Mouse (Mus musculus): ENCODE measurements around the gene Gga3. TPM values are rescaled to one million over a fixed set of nuclear protein-coding genes. Genes with fewer than 3 reads are reported as not detected.

Gga3 gene
- polyA plus RNA-seq, 1 experiment from 2014 or later: 18.6 TPM

DNA sequence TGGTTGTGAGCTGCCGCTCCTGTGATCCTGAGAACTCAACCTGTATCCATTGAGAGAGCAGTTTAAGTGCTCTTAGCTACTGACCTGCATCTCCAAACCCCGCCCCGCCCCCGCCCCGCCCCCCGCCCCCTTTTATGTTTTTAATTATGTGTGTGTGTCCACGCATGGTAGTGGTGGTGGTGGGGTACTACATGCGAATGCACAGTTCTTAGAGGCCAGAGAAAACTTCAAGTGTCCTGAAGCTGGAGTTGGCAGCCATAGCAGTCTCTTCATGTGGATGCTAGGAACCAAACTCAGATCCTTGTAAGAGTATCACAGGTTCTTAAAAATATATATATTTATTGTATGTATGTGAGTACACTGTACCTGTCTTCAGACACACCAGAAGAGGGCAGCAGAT lies 31.6 kb upstream of the Gga3 start:
- Histone ChIP-seq H3K4me3 (ENCODE audit: low read depth, low read length) (no peak overlapping the region), H3K36me3 (ENCODE audit: control insufficient read depth, insufficient read depth, low read length) (no peaks in the 10 kb centered on the region), H3K4me1 (ENCODE audit: control insufficient read depth, insufficient read depth, low read length) (peaks cover 4% of the 10 kb centered on the region; the same call in 1 of the 2 replicates), H3K9ac (replicated peaks; ENCODE audit: low read depth, low read length) (no peak overlapping the region), H3K27me3 (ENCODE audit: control insufficient read depth, insufficient read depth, low read length) (no peaks in the 10 kb centered on the region), H3K4me2 (replicated peaks; ENCODE audit: low read depth, low read length) (no peak overlapping the region), H3K9me3 (ENCODE audit: control insufficient read depth, low read depth, low read length) (no peaks in the 10 kb centered on the region), H3K27ac (ENCODE audit: low read length) (no peak overlapping the region)
- 66% methylated on average over 8 of the region's 8 CpGs for WGBS
- ATAC-seq (ENCODE audit: insufficient number of reproducible peaks, insufficient read depth, low FRiP score, low read depth): no peak

DNA sequence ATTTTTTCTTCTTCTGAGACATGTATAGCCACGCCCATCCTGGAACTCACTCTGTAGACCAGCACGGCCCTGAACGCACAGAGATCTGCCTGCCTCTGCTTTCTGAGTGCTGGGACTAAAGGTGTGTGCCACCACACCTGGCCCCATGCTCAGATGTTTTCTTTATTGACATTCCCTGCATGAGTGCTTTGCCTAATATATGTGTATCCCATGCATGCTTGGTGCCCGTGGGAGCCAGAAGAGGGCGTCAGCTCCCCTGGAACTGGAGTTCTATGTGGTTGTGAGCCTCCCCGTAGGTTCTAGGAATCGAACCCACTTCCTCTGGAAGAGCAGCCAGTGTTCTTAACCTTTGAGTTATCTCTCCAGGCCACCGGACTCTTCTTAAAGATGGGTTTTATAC lies 31.2 kb upstream of the Gga3 start:
- H3K27ac ChIP-seq (ENCODE audit: low read length): no peak overlapping the region
- 88% methylated on average over 8 of the region's 8 CpGs for WGBS
- ATAC-seq (ENCODE audit: insufficient number of reproducible peaks, insufficient read depth, low FRiP score, low read depth): no peak
- no peak overlapping the region for H3K9ac ChIP-seq (replicated peaks; ENCODE audit: low read depth, low read length)
- no peak overlapping the region for H3K4me3 ChIP-seq (ENCODE audit: low read depth, low read length)
- no peak overlapping the region for H3K4me2 ChIP-seq (replicated peaks; ENCODE audit: low read depth, low read length)
- peaks cover 4% of the 10 kb centered on the region; the same call in 1 of the 2 replicates for H3K4me1 ChIP-seq (ENCODE audit: control insufficient read depth, insufficient read depth, low read length)
- no peaks in the 10 kb centered on the region for H3K9me3 ChIP-seq (ENCODE audit: control insufficient read depth, low read depth, low read length)
- H3K27me3 ChIP-seq (ENCODE audit: control insufficient read depth, insufficient read depth, low read length): no peaks in the 10 kb centered on the region
- no peaks in the 10 kb centered on the region for H3K36me3 ChIP-seq (ENCODE audit: control insufficient read depth, insufficient read depth, low read length)

DNA sequence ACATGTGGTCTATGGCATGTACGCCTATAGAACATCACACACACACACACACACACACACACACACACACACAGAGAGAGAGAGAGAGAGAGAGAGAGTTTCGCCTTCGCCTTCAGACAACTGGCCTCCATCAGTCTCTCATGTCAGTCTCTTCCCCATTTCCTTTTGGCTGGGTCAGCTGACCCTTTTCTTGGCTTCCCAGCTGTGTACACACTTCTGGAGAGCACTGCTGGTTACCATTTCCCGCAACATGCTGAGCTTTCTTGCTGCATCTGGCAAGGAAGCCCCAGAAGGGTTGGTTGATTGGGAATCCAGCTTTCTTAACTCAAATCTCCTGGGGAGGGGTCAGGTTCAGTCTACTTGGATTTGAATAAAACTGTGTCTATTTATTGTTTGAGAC lies 30.3 kb upstream of the Gga3 start:
- Histone ChIP-seq H3K4me3 (ENCODE audit: low read depth, low read length) (no peak overlapping the region), H3K9me3 (ENCODE audit: control insufficient read depth, low read depth, low read length) (no peaks in the 10 kb centered on the region), H3K27ac (ENCODE audit: low read length) (no peak overlapping the region), H3K27me3 (ENCODE audit: control insufficient read depth, insufficient read depth, low read length) (no peaks in the 10 kb centered on the region), H3K4me1 (ENCODE audit: control insufficient read depth, insufficient read depth, low read length) (no peaks in the 10 kb centered on the region), H3K9ac (replicated peaks; ENCODE audit: low read depth, low read length) (no peak overlapping the region), H3K4me2 (replicated peaks; ENCODE audit: low read depth, low read length) (no peak overlapping the region), H3K36me3 (ENCODE audit: control insufficient read depth, insufficient read depth, low read length) (no peaks in the 10 kb centered on the region)
- no peak for ATAC-seq (ENCODE audit: insufficient number of reproducible peaks, insufficient read depth, low FRiP score, low read depth)
- 62% methylated on average over 4 of the region's 4 CpGs for WGBS

DNA sequence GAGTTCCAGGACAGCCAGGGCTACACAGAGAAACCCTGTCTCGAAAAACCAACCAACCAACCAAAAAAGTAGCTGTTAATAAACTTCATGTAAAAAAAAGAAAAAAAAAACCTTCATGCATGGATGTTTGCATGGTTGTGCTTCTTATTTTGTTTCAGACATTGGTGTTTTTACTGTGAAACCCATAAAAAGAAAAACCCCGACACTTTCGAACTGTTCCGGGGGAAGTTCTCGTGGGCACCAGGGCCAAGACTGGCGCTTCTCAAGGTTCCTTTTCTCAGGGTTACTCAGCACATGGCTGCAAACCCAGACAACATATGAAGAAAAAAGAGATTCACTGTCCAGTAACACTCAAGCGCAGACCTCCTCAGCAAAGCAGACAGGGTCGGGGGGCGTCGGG lies 29.0 kb upstream of the Gga3 start:
- H3K27me3 ChIP-seq (ENCODE audit: control insufficient read depth, insufficient read depth, low read length): no peaks in the 10 kb centered on the region
- H3K36me3 ChIP-seq (ENCODE audit: control insufficient read depth, insufficient read depth, low read length): no peaks in the 10 kb centered on the region
- no peaks in the 10 kb centered on the region for H3K4me1 ChIP-seq (ENCODE audit: control insufficient read depth, insufficient read depth, low read length)
- no peak overlapping the region for H3K4me3 ChIP-seq (ENCODE audit: low read depth, low read length)
- WGBS: 84% methylated on average over 10 of the region's 10 CpGs
- no peak overlapping the region for H3K27ac ChIP-seq (ENCODE audit: low read length)
- ATAC-seq (ENCODE audit: insufficient number of reproducible peaks, insufficient read depth, low FRiP score, low read depth): no peak
- H3K9me3 ChIP-seq (ENCODE audit: control insufficient read depth, low read depth, low read length): no peaks in the 10 kb centered on the region
- H3K9ac ChIP-seq (replicated peaks; ENCODE audit: low read depth, low read length): no peak overlapping the region
- no peak overlapping the region for H3K4me2 ChIP-seq (replicated peaks; ENCODE audit: low read depth, low read length)

DNA sequence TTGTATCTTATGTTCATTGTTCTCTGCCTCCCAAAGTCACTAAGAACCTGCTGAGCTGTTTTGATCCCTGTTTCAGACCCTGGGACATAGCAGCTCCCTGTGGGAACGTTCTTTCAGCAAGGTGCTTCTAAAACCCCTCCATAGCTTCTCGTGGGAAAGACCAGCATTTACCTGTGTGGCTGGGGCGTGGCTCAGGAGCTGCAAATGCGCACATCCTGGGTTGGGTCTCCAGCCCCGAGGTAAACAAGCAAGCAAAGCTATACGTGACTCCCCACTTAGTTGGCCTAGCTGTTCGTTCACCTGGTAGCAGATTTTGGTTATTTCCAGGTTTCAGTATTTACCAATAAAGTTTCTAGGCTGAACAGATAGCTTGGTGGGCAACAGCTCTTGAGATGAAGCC lies 28.4 kb upstream of the Gga3 start:
- no peak for ATAC-seq (ENCODE audit: insufficient number of reproducible peaks, insufficient read depth, low FRiP score, low read depth)
- H3K36me3 ChIP-seq (ENCODE audit: control insufficient read depth, insufficient read depth, low read length): no peaks in the 10 kb centered on the region
- no peak overlapping the region for H3K27ac ChIP-seq (ENCODE audit: low read length)
- H3K9me3 ChIP-seq (ENCODE audit: control insufficient read depth, low read depth, low read length): no peaks in the 10 kb centered on the region
- no peaks in the 10 kb centered on the region for H3K27me3 ChIP-seq (ENCODE audit: control insufficient read depth, insufficient read depth, low read length)
- WGBS: 68% methylated on average over 7 of the region's 7 CpGs
- no peak overlapping the region for H3K4me2 ChIP-seq (replicated peaks; ENCODE audit: low read depth, low read length)
- peaks cover under 1% of the 10 kb centered on the region; the same call in 1 of the 2 replicates for H3K4me1 ChIP-seq (ENCODE audit: control insufficient read depth, insufficient read depth, low read length)
- no peak overlapping the region for H3K4me3 ChIP-seq (ENCODE audit: low read depth, low read length)
- H3K9ac ChIP-seq (replicated peaks; ENCODE audit: low read depth, low read length): no peak overlapping the region

DNA sequence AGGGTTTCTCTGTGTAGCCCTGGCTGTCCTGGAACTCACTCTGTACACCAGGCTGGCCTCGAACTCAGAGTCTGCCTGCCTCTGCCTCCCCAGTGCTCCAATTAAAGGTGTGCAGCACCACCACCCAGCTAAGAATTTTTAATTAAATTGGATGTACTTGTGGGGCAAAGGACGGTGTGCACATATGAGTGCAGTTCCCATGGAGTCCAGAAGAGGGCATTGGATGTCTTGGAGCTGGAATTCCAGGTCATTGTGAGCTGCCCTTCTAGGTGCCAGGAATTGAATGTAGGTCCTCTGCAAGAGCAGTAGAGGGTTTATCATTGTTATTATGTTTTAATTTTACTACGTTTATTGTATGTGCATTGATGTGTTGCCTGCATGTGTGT lies 27.6 kb upstream of the Gga3 start:
- no peaks in the 10 kb centered on the region for H3K27me3 ChIP-seq (ENCODE audit: control insufficient read depth, insufficient read depth, low read length)
- no peaks in the 10 kb centered on the region for H3K36me3 ChIP-seq (ENCODE audit: control insufficient read depth, insufficient read depth, low read length)
- 23% methylated on average over 3 of the region's 3 CpGs for WGBS
- no peak for ATAC-seq (ENCODE audit: insufficient number of reproducible peaks, insufficient read depth, low FRiP score, low read depth)
- no peak overlapping the region for H3K9ac ChIP-seq (replicated peaks; ENCODE audit: low read depth, low read length)
- H3K4me2 ChIP-seq (replicated peaks; ENCODE audit: low read depth, low read length): no peak overlapping the region
- peaks cover 5% of the 10 kb centered on the region; the same call in 1 of the 2 replicates for H3K4me1 ChIP-seq (ENCODE audit: control insufficient read depth, insufficient read depth, low read length)
- H3K9me3 ChIP-seq (ENCODE audit: control insufficient read depth, low read depth, low read length): no peaks in the 10 kb centered on the region
- H3K4me3 ChIP-seq (ENCODE audit: low read depth, low read length): no peak overlapping the region
- H3K27ac ChIP-seq (ENCODE audit: low read length): 0 out of 2 replicates have a peak overlapping the region, but pooled peaks have one; percentile 21

DNA sequence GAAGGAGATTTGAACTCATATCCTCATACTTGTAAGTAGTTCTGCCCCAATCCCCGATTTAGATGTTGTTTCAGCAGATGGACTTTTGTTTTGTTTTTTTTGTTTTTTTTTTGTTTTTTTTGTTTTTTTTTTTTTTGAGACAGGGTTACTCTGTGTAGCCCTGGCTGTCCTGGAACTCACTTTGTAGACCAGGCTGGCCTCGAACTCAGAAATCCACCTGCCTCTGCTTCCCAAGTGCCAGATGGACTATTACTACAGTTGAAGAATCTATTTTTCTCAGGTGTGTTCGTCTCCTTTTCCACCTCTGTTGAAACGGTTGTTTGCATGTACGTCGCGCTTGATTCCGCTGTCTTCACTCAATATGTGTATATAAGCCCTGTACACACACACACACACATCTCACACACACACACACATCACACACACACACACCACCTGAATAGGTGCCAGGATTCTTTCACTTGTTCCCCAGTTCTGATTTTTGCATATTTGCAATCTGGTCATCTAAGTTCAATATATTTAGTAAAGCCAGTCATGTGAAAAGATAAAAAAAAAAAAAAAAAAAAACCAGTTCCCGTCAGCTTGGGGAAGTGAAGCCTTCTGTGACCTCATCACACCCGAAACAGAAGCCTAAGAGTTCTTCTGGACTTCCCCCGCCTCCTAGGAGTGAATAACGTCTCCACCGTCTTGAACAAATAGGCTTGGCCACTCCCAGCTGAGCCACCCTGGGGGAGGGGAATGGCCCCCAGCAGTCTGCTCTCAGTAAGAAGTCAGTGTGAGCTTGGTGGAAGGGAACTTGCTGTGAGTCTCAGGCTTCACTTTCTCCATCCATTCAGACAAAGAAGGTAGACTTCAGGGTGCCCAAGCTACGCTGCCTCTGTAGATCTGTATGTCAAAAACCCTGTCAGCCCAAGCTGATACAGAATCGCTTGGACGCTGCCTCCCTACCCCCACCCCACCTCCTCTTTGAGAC lies 27.0 kb upstream of the Gga3 start:
- no peak; the same call in 1 of the 2 replicates for ATAC-seq (ENCODE audit: insufficient number of reproducible peaks, insufficient read depth, low FRiP score, low read depth)
- no peak overlapping the region for H3K4me2 ChIP-seq (replicated peaks; ENCODE audit: low read depth, low read length)
- H3K9me3 ChIP-seq (ENCODE audit: control insufficient read depth, low read depth, low read length): no peaks in the 10 kb centered on the region

DNA sequence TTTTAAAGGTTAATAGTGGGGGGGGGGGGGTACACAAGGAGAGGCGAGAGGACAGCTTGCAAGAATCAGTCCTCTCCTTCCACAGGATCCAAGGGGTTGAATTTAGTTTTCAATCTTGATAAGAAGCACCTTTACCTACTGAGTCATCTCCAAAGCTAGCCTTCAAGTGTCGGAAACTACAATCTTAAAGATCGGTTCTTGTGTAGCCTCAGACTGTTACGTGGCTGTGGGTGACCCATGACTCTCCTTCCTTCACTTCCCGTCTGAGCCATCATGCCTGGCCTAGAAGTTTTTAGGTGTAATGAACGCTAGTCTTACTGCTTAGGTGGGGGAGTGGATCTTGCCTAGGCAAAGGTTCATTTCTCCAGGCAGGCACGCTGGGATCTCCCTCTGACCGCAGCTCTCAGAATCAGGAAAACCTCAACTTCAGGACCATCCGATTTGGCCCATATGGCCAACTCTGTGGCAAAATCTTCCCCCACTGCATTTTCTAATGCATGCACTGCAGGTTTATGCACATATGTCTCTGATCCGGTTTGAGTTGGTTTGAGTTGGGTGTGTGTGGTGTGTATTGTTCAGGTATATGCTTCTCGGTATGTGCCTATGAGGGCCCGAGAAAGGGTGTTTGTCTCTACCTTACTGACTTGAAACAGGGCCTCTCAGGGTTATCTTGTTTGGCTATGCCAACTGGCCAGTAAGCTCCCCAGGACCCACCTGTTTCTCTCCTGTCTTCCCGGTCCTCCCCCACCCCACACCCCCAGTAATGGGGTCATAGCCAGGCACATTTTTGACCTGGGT lies 26.1 kb upstream of the Gga3 start:
- Histone ChIP-seq H3K9ac (replicated peaks; ENCODE audit: low read depth, low read length) (no peak overlapping the region), H3K4me3 (ENCODE audit: low read depth, low read length) (no peak overlapping the region), H3K4me1 (ENCODE audit: control insufficient read depth, insufficient read depth, low read length) (peaks cover 5% of the 10 kb centered on the region; the same call in 1 of the 2 replicates), H3K27ac (ENCODE audit: low read length) (no peak overlapping the region), H3K27me3 (ENCODE audit: control insufficient read depth, insufficient read depth, low read length) (no peaks in the 10 kb centered on the region), H3K36me3 (ENCODE audit: control insufficient read depth, insufficient read depth, low read length) (no peaks in the 10 kb centered on the region), H3K4me2 (replicated peaks; ENCODE audit: low read depth, low read length) (no peak overlapping the region), H3K9me3 (ENCODE audit: control insufficient read depth, low read depth, low read length) (no peaks in the 10 kb centered on the region)
- WGBS: 80% methylated on average over 13 of the region's 13 CpGs
- ATAC-seq (ENCODE audit: insufficient number of reproducible peaks, insufficient read depth, low FRiP score, low read depth): no peak

More for the DNA sequence above, 27.0 kb upstream of the Gga3 start:
- Histone ChIP-seq H3K27ac (ENCODE audit: low read length) (0 out of 2 replicates have a peak overlapping the region, but pooled peaks have one; percentile 21), H3K27me3 (ENCODE audit: control insufficient read depth, insufficient read depth, low read length) (no peaks in the 10 kb centered on the region), H3K9ac (replicated peaks; ENCODE audit: low read depth, low read length) (no peak overlapping the region), H3K36me3 (ENCODE audit: control insufficient read depth, insufficient read depth, low read length) (no peaks in the 10 kb centered on the region), H3K4me1 (ENCODE audit: control insufficient read depth, insufficient read depth, low read length) (peaks cover 5% of the 10 kb centered on the region; the same call in 1 of the 2 replicates), H3K4me3 (ENCODE audit: low read depth, low read length) (no peak overlapping the region)
- 47% methylated on average over 16 of the region's 16 CpGs for WGBS

All from stomach, embryonic 14.5 days (tissue).